Mouse (Mus musculus) myocyte (in vitro differentiated cells): ENCODE results near the gene Guca1a. TPM values are rescaled to one million over a fixed set of nuclear protein-coding genes. Genes with fewer than 3 reads are reported as not detected.
"Not testable (repeated sequence)": the region's sequence is repeated elsewhere in the genome, so short reads cannot be mapped to it uniquely, and the experiment has no call there.

Experiments
- H3K27me3 ChIP-seq: one replicate; pipeline ENCODE4 v1.6.1; 2011; ENCODE audit not compliant: control insufficient read depth, insufficient read depth, insufficient read length
- H3K36me3 ChIP-seq: one replicate; pipeline ENCODE4 v1.6.1; 2011; ENCODE audit not compliant: control insufficient read depth, insufficient read depth
- H3K4me2 ChIP-seq: one replicate; pipeline ENCODE4 v1.6.1; 2011; ENCODE audit warnings: low read depth, control low read depth
- H3K4me3 ChIP-seq: one replicate; pipeline ENCODE4 v1.5.1; 2011; ENCODE audit warnings: mild to moderate bottlenecking, control low read depth, moderate library complexity
- H3K79me2 ChIP-seq: one replicate; pipeline ENCODE4 v1.6.1; 2011; ENCODE audit not compliant: control insufficient read depth, insufficient read depth
- H3ac ChIP-seq: one replicate; pipeline ENCODE4 v1.6.1; 2011; ENCODE audit not compliant: control insufficient read depth, insufficient read length
- CEBPB ChIP-seq: IDR thresholded peaks from 2 replicates; pipeline ENCODE4 v1.6.1; 2011; ENCODE audit warnings: mild to moderate bottlenecking, moderate library complexity; ENCODE audit not compliant: poor library complexity, insufficient read depth, severe bottlenecking
- E2F4 ChIP-seq: IDR thresholded peaks from one replicate; pipeline ENCODE4 v1.6.1; 2011; ENCODE audit warnings: mild to moderate bottlenecking, control low read depth, moderate library complexity; ENCODE audit not compliant: insufficient read depth
- MAX ChIP-seq: IDR thresholded peaks from one replicate; pipeline ENCODE4 v1.6.1; 2011; ENCODE audit warnings: low read depth, mild to moderate bottlenecking, control low read depth
- MYOD1 ChIP-seq, 3 experiments: IDR thresholded peaks; one replicate each; pipeline ENCODE4 v1.6.1; 2011; ENCODE audit warnings: control low read depth in 2 of 3, low read depth in 2 of 3, mild to moderate bottlenecking in 2 of 3, moderate library complexity in 1 of 3; ENCODE audit not compliant: insufficient read length in 2 of 3, control insufficient read depth in 1 of 3
- MYOG ChIP-seq, 3 experiments: IDR thresholded peaks; one replicate each; pipeline ENCODE4 v1.6.1; 2011; ENCODE audit warnings: control low read depth in 2 of 3, low read depth in 2 of 3, mild to moderate bottlenecking in 2 of 3; ENCODE audit not compliant: insufficient read length in 2 of 3, control insufficient read depth in 1 of 3, insufficient read depth in 1 of 3
- POLR2A ChIP-seq: IDR thresholded peaks from one replicate; pipeline ENCODE4 v1.6.1; 2011; ENCODE audit warnings: low read depth, mild to moderate bottlenecking, control low read depth, moderate library complexity; ENCODE audit not compliant: insufficient read length
- POLR2AphosphoS2 ChIP-seq: IDR thresholded peaks from one replicate; pipeline ENCODE4 v1.6.1; 2011; ENCODE audit warnings: low read depth, control low read depth; ENCODE audit not compliant: insufficient read length
- REST ChIP-seq: IDR thresholded peaks from one replicate; pipeline ENCODE4 v1.6.1; 2011; ENCODE audit warnings: mild to moderate bottlenecking, control low read depth, moderate library complexity; ENCODE audit not compliant: insufficient read depth, insufficient read length
- SRF ChIP-seq: IDR thresholded peaks from one replicate; pipeline ENCODE4 v1.6.1; 2011; ENCODE audit warnings: low read depth; ENCODE audit not compliant: control insufficient read depth, insufficient read length
- TCF12 ChIP-seq: IDR thresholded peaks from one replicate; pipeline ENCODE4 v1.6.1; 2011; ENCODE audit warnings: mild to moderate bottlenecking, control low read depth; ENCODE audit not compliant: poor library complexity, insufficient read depth, severe bottlenecking
- TCF3 ChIP-seq: IDR thresholded peaks from one replicate; pipeline ENCODE4 v1.6.1; 2011; ENCODE audit warnings: low read depth, control low read depth; ENCODE audit not compliant: insufficient read length
- USF1 ChIP-seq: IDR thresholded peaks from one replicate; pipeline ENCODE4 v1.6.1; 2011; ENCODE audit warnings: low read depth, mild to moderate bottlenecking, control low read depth, moderate library complexity
- polyA plus RNA-seq: library from polyadenylated mRNA; unstranded; fragments of >200 nt; fragmentation: generic; extraction: Trizol; gene quantifications from one replicate; pipeline ENCODE4 v1.2.1, GENCODE M21; 2012; ENCODE audit warnings: missing spikeins

The Guca1a gene
- polyA plus RNA-seq, 1 experiment, result 1.2 TPM

DNA sequence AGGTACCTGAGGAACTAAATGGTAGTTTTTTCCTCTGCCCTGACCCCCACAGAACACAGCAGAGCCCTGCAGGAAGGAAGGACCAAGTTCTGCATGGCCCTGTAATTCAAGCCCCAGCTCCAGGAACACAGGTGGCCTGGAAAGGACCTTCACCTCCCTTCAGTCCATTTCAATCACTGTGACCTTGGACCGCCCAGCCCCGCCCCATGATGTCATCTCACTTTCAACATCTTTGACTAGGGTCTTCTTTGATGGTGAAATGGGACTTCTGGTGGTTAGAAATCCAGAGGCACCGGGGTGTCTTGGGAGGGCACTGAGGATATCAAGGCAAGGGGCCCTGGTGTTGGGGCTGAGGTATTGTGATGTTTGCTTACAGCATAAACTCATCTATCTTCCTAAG, 21.2 kb upstream of the Guca1a start:
- no peak overlapping the region for H3ac ChIP-seq
- no peaks in the 10 kb centered on the region for H3K79me2 ChIP-seq
- no peaks in the 10 kb centered on the region for H3K36me3 ChIP-seq
- no peak overlapping the region for H3K4me2 ChIP-seq
- no peak overlapping the region for H3K4me3 ChIP-seq
- peaks cover 8% of the 10 kb centered on the region for H3K27me3 ChIP-seq
- TF ChIP-seq E2F4 (no peak), USF1 (no peak), MAX (no peak), SRF (no peak)

GRCm38 (mm10) chr17:47420195-47420594, 19.8 kb upstream of the Guca1a start:
- H3K36me3 ChIP-seq, result no peaks in the 10 kb centered on the region
- peaks cover 11% of the 10 kb centered on the region for H3K27me3 ChIP-seq
- H3K4me3 ChIP-seq, result no peak overlapping the region
- TF ChIP-seq TCF12 (no peak), USF1 (no peak), MAX (no peak), E2F4 (no peak), POLR2A (no peak), POLR2AphosphoS2 (no peak), MYOG (IDR thresholded peaks at IDR 0.05; ENCODE audit: control insufficient read depth in 1 of 3, insufficient read depth in 1 of 3, insufficient read length in 2 of 3, low read depth in 2 of 3) (no peak), SRF (no peak), REST (no peak)
- no peaks in the 10 kb centered on the region for H3K79me2 ChIP-seq
- no peak overlapping the region for H3K4me2 ChIP-seq
- H3ac ChIP-seq, result no peak overlapping the region

GRCm38 (mm10) chr17:47409897-47410861, 9.8 kb upstream of the Guca1a start:
- not testable (repeated sequence) for H3ac ChIP-seq, H3K79me2 ChIP-seq, H3K4me3 ChIP-seq, H3K36me3 ChIP-seq, H3K4me2 ChIP-seq
- peaks cover 57% of the 10 kb centered on the region for H3K27me3 ChIP-seq

DNA sequence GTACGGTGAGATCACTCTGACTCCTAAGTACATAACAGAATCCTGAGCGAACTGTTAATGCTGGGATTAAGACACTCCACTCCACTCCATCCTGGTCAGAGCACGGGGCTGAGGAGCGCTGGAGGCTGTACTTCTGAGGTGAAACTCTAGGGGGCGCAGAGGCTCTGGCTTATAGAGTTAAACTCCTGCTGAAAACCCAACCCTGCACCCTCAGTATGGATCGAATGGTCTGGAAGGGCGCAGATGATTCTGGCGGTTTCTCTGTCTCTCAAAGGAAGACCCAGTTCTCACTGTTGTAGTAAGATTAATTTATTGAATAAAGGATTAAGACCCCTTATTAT, 8.1 kb upstream of the Guca1a start:
- no peak overlapping the region for H3K4me2 ChIP-seq
- no peak overlapping the region for H3ac ChIP-seq
- no peak overlapping the region for H3K4me3 ChIP-seq
- no peaks in the 10 kb centered on the region for H3K36me3 ChIP-seq
- TF ChIP-seq POLR2AphosphoS2, result no peak
- H3K27me3 ChIP-seq, result peaks cover 59% of the 10 kb centered on the region
- H3K79me2 ChIP-seq, result no peaks in the 10 kb centered on the region

- Histone ChIP-seq H3K79me2 (no peaks in the 10 kb centered on the region), H3K36me3 (no peaks in the 10 kb centered on the region), H3ac (no peak overlapping the region), H3K4me2 (no peak overlapping the region), H3K4me3 (no peak overlapping the region), H3K27me3 (peaks cover 53% of the 10 kb centered on the region)
- TF ChIP-seq MAX, result no peak
- TF ChIP-seq MYOD1 (IDR thresholded peaks at IDR 0.05; ENCODE audit: control insufficient read depth in 1 of 3, insufficient read length in 2 of 3, low read depth in 2 of 3), result no peak
- TF ChIP-seq MYOG (IDR thresholded peaks at IDR 0.05; ENCODE audit: control insufficient read depth in 1 of 3, insufficient read depth in 1 of 3, insufficient read length in 2 of 3, low read depth in 2 of 3), result no peak
- TF ChIP-seq TCF12, result no peak
- no peak for TF ChIP-seq CEBPB
- TF ChIP-seq TCF3, result no peak
- no peak for TF ChIP-seq USF1
- no peak for TF ChIP-seq REST
- TF ChIP-seq POLR2AphosphoS2, result no peak
- TF ChIP-seq E2F4, result no peak
- TF ChIP-seq POLR2A, result no peak
Observed at GRCm38 (mm10) chr17:47407717-47408557, 7.6 kb upstream of the Guca1a start.
